Mouse (Mus musculus): ENCODE results near the gene Atp6v1g1.

Atp6v1g1 gene

GRCm38 (mm10) chr4:63586240-63586639 is 41.7 kb downstream of the Atp6v1g1 start:
- no peak for DNase-seq

DNA sequence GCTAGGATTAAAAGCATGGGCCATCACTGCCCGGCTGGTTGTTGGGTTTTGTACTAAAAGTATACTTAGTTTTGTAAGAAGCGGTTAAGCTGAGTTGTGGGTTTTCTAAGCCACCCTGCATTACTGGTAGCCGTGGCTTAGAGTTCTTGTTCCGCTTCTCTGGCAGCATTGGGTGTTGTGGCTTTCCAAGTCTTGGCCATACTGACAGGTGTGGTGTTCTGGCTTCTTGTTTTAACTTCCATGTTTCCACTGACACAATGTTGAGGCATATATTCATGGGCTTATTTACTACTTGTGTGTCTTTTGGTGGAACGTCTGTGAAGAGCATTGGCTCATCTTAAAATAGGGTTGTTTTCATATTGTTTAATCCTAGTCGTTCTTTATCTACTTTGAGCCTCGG is 45.4 kb downstream of the Atp6v1g1 start:
- DNase-seq: no peak

- no peak for DNase-seq
Measured at GRCm38 (mm10) chr4:63590538-63590937, 46.0 kb downstream of the Atp6v1g1 start.

DNA sequence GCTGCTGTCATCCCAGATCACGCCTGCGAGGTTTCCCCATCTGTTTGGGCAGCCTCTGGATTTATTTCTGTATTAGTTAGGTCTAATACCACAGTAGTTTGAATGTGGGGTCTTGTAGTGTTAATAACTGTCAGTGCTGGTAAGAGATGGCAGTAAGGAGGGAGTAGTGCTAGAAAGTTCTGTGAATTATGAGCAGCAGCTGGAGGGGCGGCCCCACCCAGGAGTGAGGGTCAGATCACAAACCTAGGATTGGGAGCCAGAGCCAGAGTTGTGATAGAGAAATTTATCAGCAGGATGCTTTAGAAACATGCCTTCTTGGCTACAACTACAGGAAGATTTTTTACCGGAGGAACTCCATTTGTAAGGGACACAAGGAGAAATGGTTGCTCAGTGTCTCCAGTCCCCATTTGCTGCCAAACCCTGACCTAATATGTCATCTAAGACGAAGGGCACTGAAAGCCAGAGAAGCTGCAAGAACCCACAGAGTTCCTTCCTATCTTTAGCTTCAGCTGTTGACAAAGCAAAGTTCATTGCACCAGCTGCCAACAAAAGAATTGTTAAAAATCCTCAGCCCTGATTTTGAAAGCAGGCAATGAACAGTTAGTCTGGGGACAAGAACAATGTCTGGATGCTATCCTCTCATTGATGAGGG is 50.0 kb downstream of the Atp6v1g1 start:
- DNase-seq: no peak

DNA sequence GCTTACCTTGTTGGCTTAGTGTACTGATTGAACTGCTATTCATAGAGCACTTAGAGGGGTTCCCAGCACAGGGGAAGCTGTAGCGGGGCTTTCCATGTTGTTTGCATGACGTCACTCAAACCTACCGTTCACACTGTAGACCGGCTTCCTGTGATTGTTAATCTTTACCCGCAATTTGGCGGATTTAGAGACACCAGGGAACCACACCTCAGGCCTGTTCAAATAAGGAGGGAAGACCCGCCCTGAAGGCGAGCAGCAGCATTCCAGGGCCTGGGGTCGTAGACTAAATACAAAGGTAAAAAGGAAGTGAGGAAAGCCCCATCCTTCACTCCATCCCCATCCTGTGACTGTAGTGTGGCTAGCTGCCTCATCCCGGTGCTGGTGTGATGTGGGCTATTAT is 50.7 kb downstream of the Atp6v1g1 start:
- no peak for DNase-seq

GRCm38 (mm10) chr4:63596010-63596409 is 51.4 kb downstream of the Atp6v1g1 start:
- DNase-seq: no peak

Data from thymus, postnatal 4 days (tissue).